In genomic region chr2:11853210-11853973, GRCm38 (mm10) we compare ENCODE assay signal across 8 mouse cellular contexts.
DNase-seq lines count a peak whose midpoint lies in the region; ATAC-seq lines count a peak whose summit lies in the region.

No protein-coding gene starts in this region.

- no peak overlapping the region for H3K4me2 ChIP-seq in kidney, embryonic 15.5 days

- H3K9me3 ChIP-seq in kidney, embryonic 15.5 days (replicated peaks) = no peaks in the 10 kb centered on the region

- no peak overlapping the region for H3K27ac ChIP-seq in kidney, embryonic 15.5 days

- peak; percentile 99 for ATAC-seq in granulocyte monocyte progenitor cell, adult 5-6 weeks (replicated peaks; ENCODE audit: poor library complexity, severe bottlenecking)
- ATAC-seq in kidney, embryonic 15.5 days (replicated peaks; ENCODE audit: low FRiP score) = peak; percentile 91
- ATAC-seq in cerebellum, adult (ENCODE audit: insufficient number of reproducible peaks, low FRiP score, low TSS enrichment) = no peak

- H3K27me3 ChIP-seq in kidney, embryonic 15.5 days = no peaks in the 10 kb centered on the region

- H3K4me1 ChIP-seq in kidney, embryonic 15.5 days = no peaks in the 10 kb centered on the region

- 21% methylated on average over 2 of the region's 2 CpGs for WGBS in kidney, embryonic 15.5 days

- H3K4me3 ChIP-seq in kidney, embryonic 15.5 days (replicated peaks) = no peak overlapping the region

- DNase-seq in heart, adult 11 months = peak; percentile 85
- no peak for DNase-seq in heart, postnatal 25 days (ENCODE audit: low spot score)
- DNase-seq in lung, postnatal 25 days (ENCODE audit: low spot score) = peak; percentile 44
- no peak for DNase-seq in right cerebral cortex, postnatal 4 days
- no peak for DNase-seq in spleen, postnatal 36 days (ENCODE audit: low spot score in 2 of 2)

- intact Hi-C loops in heart, postnatal 25 days (cut with DNase I) = no loop called here

- no peaks in the 10 kb centered on the region for H3K36me3 ChIP-seq in kidney, embryonic 15.5 days

- H3K9ac ChIP-seq in kidney, embryonic 15.5 days = no peak overlapping the region

Comparison
In these comparisons a context has a peak if more than half of its experiments do, and no peak if none do; other contexts are left out.
1. DNase-seq: peak in heart, adult 11 months (single experiment) and lung, postnatal 25 days (single experiment); none in heart, postnatal 25 days (single experiment), right cerebral cortex, postnatal 4 days (single experiment) and spleen, postnatal 36 days (0 of 2).